Mouse (Mus musculus) ES-E14 (cell line): ENCODE measurements at regions not wholly inside any gene's neighbourhood (a gene's known extent, or its start where the extent isn't known, plus 50 kb on each side); places are given as distances from the start of the nearest gene placed in this dataset.

Experiments used
- CHD2 ChIP-seq: IDR thresholded peaks from 2 replicates; pipeline ENCODE4 v1.6.1; 2014; ENCODE audit warnings: mild to moderate bottlenecking, low read depth, low read length, inconsistent platforms
- HCFC1 ChIP-seq: IDR thresholded peaks from 2 replicates; pipeline ENCODE4 v1.6.1; 2012; ENCODE audit warnings: low read length, inconsistent platforms, borderline replicate concordance; ENCODE audit not compliant: insufficient read depth
- ZC3H11A ChIP-seq: IDR thresholded peaks from 2 replicates; pipeline ENCODE4 v1.6.1; 2012; ENCODE audit warnings: low read depth, mild to moderate bottlenecking, inconsistent platforms, low read length, borderline replicate concordance
- ZNF384 ChIP-seq: IDR thresholded peaks from 2 replicates; pipeline ENCODE4 v1.6.1; 2012; ENCODE audit warnings: low read depth, low read length, inconsistent platforms

- TF ChIP-seq HCFC1 = no peak
- no peak for TF ChIP-seq CHD2
- TF ChIP-seq ZC3H11A = no peak
- TF ChIP-seq ZNF384 = no peak
These were observed 129.5 kb upstream of the 4933415F23Rik start for GRCm38 (mm10) chr1:23231522-23231921.
